Mouse (Mus musculus): ENCODE results near the gene Myt1. TPM values are rescaled to one million over a fixed set of nuclear protein-coding genes. Genes with fewer than 3 reads are reported as not detected.

Myt1 gene
- polyA plus RNA-seq (2015; fragmentation: Nextera tagmentation; extraction: Ambion mirVana): not detected in 2 replicates

GRCm38 (mm10) chr2:181763006-181763830, at the start of gene Myt1:
Myt1 (plus strand) TSS chr2:181763332.
- Histone ChIP-seq H3K4me2 (replicated peaks; ENCODE audit: low read depth, low read length) (no peak within 1 kb of the TSS), H3K4me1 (ENCODE audit: insufficient read depth, low read depth, low read length) (no peaks in the 10 kb centered on the region), H3K36me3 (ENCODE audit: insufficient read depth, low read length) (no peaks in the 10 kb centered on the region), H3K9me3 (ENCODE audit: low read length) (no peaks in the 10 kb centered on the region), H3K9ac (replicated peaks; ENCODE audit: low read depth) (no peak within 1 kb of the TSS), H3K4me3 (ENCODE audit: low read depth, low read length) (no peak within 1 kb of the TSS), H3K27ac (ENCODE audit: low read length) (no peak within 1 kb of the TSS), H3K27me3 (replicated peaks; ENCODE audit: insufficient read depth, low read length) (no peaks in the 10 kb centered on the region)
- DNase-seq (ENCODE audit: low spot score): no peak
- TF ChIP-seq EP300 (IDR thresholded peaks at IDR 0.05): no peak
- no peak for TF ChIP-seq CTCF (IDR thresholded peaks at IDR 0.05)
- no peak for ATAC-seq
- WGBS: 49% methylated on average over 8 of the region's 8 CpGs

DNA sequence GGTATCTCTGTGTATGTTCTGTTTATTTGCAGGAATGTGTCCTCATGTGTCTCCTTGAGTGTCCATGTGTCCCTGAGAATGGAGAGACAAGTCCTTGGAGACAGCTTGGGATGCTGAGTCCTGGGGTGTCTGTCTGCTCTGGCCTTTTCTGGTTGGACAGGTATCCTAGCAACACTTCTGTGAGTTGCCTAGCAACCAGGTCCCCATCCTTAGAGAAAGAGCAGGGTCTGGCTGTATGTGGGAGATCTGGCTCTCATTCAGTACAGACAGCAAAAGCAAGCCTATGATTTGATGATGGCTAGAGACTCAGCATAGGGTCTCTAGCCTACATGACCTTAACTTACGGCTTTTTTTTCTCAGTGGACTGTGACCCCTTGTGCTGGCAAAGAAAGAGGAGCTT, 49.4 kb upstream of the Myt1 start:
- no peaks in the 10 kb centered on the region for H3K36me3 ChIP-seq (ENCODE audit: insufficient read depth, low read length)
- 96% methylated on average over 1 of the region's 1 CpGs for WGBS
- no peaks in the 10 kb centered on the region for H3K27me3 ChIP-seq (replicated peaks; ENCODE audit: insufficient read depth, low read length)
- TF ChIP-seq CTCF (IDR thresholded peaks at IDR 0.05) (no peak), EP300 (IDR thresholded peaks at IDR 0.05) (no peak)
- ATAC-seq: no peak
- no peak overlapping the region for H3K9ac ChIP-seq (replicated peaks; ENCODE audit: low read depth)
- DNase-seq (ENCODE audit: low spot score): no peak
- no peaks in the 10 kb centered on the region for H3K9me3 ChIP-seq (ENCODE audit: low read length)
- H3K4me1 ChIP-seq (ENCODE audit: insufficient read depth, low read depth, low read length): no peaks in the 10 kb centered on the region
- H3K4me2 ChIP-seq (replicated peaks; ENCODE audit: low read depth, low read length): no peak overlapping the region
- no peak overlapping the region for H3K27ac ChIP-seq (ENCODE audit: low read length)
- H3K4me3 ChIP-seq (ENCODE audit: low read depth, low read length): no peak overlapping the region

- no peaks in the 10 kb centered on the region for H3K9me3 ChIP-seq (ENCODE audit: low read length)
- H3K9ac ChIP-seq (replicated peaks; ENCODE audit: low read depth): no peak within 1 kb of the TSS
- no peaks in the 10 kb centered on the region for H3K36me3 ChIP-seq (ENCODE audit: insufficient read depth, low read length)
- no peaks in the 10 kb centered on the region for H3K4me1 ChIP-seq (ENCODE audit: insufficient read depth, low read depth, low read length)
- H3K4me3 ChIP-seq (ENCODE audit: low read depth, low read length): no peak within 1 kb of the TSS
- TF ChIP-seq EP300 (IDR thresholded peaks at IDR 0.05) (no peak), CTCF (IDR thresholded peaks at IDR 0.05) (no peak)
- H3K27ac ChIP-seq (ENCODE audit: low read length): no peak within 1 kb of the TSS
- DNase-seq (ENCODE audit: low spot score): no peak
- no peak for ATAC-seq
- H3K27me3 ChIP-seq (replicated peaks; ENCODE audit: insufficient read depth, low read length): no peaks in the 10 kb centered on the region
- H3K4me2 ChIP-seq (replicated peaks; ENCODE audit: low read depth, low read length): no peak within 1 kb of the TSS
- WGBS: under 1% methylated on average over 7 of the region's 7 CpGs
These were observed 48.2 kb upstream of the Myt1 start, which contains the start of gene Oprl1 for GRCm38 (mm10) chr2:181714903-181715326. Oprl1 (plus strand) TSS chr2:181715016.

DNA sequence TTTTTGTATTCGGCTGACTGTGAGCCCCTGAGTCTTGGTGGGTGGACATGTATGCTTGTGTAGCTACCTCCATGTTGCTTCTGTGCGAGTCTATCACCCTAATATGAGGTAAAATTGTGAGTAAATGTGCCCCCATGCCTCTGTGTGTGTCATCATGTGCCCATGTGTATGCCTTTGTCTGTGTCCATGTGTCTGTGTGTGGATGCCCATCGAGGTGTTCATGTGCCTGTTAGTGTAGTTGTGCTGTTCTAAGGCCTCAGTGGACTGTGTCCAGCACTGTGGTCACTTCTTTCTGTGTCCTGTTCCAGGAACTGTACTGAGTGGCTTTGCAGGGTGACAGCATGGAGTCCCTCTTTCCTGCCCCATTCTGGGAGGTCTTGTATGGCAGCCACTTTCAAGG, 47.8 kb upstream of the Myt1 start:
- Histone ChIP-seq H3K36me3 (ENCODE audit: insufficient read depth, low read length) (no peaks in the 10 kb centered on the region), H3K27ac (ENCODE audit: low read length) (no peak overlapping the region), H3K4me2 (replicated peaks; ENCODE audit: low read depth, low read length) (no peak overlapping the region), H3K4me1 (ENCODE audit: insufficient read depth, low read depth, low read length) (no peaks in the 10 kb centered on the region), H3K4me3 (ENCODE audit: low read depth, low read length) (no peak overlapping the region), H3K9ac (replicated peaks; ENCODE audit: low read depth) (no peak overlapping the region), H3K27me3 (replicated peaks; ENCODE audit: insufficient read depth, low read length) (no peaks in the 10 kb centered on the region), H3K9me3 (ENCODE audit: low read length) (no peaks in the 10 kb centered on the region)
- no peak for DNase-seq (ENCODE audit: low spot score)
- WGBS: 77% methylated on average over 3 of the region's 3 CpGs
- TF ChIP-seq CTCF (IDR thresholded peaks at IDR 0.05): no peak
- no peak for TF ChIP-seq EP300 (IDR thresholded peaks at IDR 0.05)
- ATAC-seq: no peak

DNA sequence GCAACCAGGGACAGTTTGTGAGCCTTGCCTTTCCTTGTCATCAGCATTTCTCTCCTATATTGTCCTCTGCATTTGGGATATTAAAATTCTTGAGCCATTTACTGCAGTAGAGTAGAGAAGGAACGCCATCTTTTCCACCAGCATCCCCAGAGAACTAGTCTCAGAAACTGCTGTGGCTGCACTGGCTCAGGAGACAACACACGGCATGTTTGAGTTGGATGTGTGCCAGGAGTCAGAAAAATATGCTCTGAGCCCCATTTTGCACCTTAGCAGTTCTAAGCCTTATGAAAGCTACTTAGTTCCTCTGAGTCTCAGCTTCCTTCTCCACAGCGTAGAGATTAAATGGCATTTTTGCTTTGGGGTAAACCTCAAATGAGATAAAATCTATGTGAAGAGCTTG, 46.1 kb upstream of the Myt1 start:
- no peak overlapping the region for H3K9ac ChIP-seq (replicated peaks; ENCODE audit: low read depth)
- no peak overlapping the region for H3K4me3 ChIP-seq (ENCODE audit: low read depth, low read length)
- WGBS: 42% methylated on average over 3 of the region's 3 CpGs
- TF ChIP-seq CTCF (IDR thresholded peaks at IDR 0.05) (no peak), EP300 (IDR thresholded peaks at IDR 0.05) (no peak)
- no peak for DNase-seq (ENCODE audit: low spot score)
- no peaks in the 10 kb centered on the region for H3K27me3 ChIP-seq (replicated peaks; ENCODE audit: insufficient read depth, low read length)
- no peaks in the 10 kb centered on the region for H3K36me3 ChIP-seq (ENCODE audit: insufficient read depth, low read length)
- no peak overlapping the region for H3K27ac ChIP-seq (ENCODE audit: low read length)
- no peaks in the 10 kb centered on the region for H3K9me3 ChIP-seq (ENCODE audit: low read length)
- no peaks in the 10 kb centered on the region for H3K4me1 ChIP-seq (ENCODE audit: insufficient read depth, low read depth, low read length)
- ATAC-seq: no peak
- no peak overlapping the region for H3K4me2 ChIP-seq (replicated peaks; ENCODE audit: low read depth, low read length)

- Histone ChIP-seq H3K27me3 (replicated peaks; ENCODE audit: insufficient read depth, low read length) (no peaks in the 10 kb centered on the region), H3K9me3 (ENCODE audit: low read length) (no peaks in the 10 kb centered on the region), H3K4me1 (ENCODE audit: insufficient read depth, low read depth, low read length) (no peaks in the 10 kb centered on the region), H3K9ac (replicated peaks; ENCODE audit: low read depth) (no peak overlapping the region), H3K27ac (ENCODE audit: low read length) (no peak overlapping the region), H3K4me2 (replicated peaks; ENCODE audit: low read depth, low read length) (no peak overlapping the region), H3K36me3 (ENCODE audit: insufficient read depth, low read length) (no peaks in the 10 kb centered on the region), H3K4me3 (ENCODE audit: low read depth, low read length) (no peak overlapping the region)
- ATAC-seq: no peak
- TF ChIP-seq EP300 (IDR thresholded peaks at IDR 0.05) (no peak), CTCF (IDR thresholded peaks at IDR 0.05) (no peak)
- no peak for DNase-seq (ENCODE audit: low spot score)
- 24% methylated on average over 3 of the region's 3 CpGs for WGBS
These were observed 43.1 kb upstream of the Myt1 start for GRCm38 (mm10) chr2:181720061-181720460.

Measured in lung, postnatal 0 days (tissue).